Mouse (Mus musculus) A20 (cell line): Measurements from ENCODE around the gene Rnf224.
A peak's percentile ranks its signal among the peaks of the same experiment; 100 is the strongest.

Experiments
- DNase-seq: peaks from one replicate; pipeline ENCODE4 v3.0.0-alpha.2; 2011; ENCODE audit warnings: low read depth, low spot score

Rnf224 gene

DNA sequence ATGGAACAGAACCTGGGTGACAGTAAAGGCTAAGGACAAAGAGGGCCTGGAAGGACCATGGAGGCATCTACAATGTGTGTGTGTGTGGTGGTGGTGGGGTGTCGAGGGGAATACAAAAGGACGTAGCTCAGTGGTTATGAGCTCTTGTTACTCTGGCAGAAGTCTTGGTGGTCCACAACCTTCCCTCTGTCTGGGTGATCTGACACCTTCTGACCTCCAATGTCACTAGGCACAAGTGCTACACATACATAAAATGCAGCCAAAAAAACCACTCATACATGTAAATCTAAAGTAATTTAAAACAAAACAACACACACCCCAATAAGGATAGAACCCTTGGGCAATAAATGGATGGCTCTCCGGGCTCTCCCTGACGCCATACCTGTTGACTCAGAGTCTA lies 9.2 kb downstream of the Rnf224 start:
- DNase-seq: no peak

DNA sequence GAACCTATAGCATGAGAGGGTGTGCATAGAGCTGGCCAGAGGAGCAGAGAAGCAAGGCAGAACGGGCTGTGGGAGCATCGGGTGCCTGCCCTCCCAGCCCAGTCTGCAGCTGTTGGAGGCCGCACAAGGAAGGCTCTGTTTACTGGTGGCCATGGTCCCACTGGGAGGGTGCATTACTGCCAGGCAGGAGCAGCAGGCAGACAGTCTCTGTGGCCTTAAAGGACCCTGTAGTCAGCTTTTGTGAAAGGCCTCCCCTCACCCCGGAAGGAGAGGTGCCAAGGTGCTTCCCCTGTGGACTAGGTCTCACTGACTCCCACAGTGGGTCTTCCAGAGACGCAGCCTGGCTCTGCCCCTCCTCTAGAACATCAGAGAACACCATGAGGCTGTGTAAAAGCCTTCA lies 9.7 kb downstream of the Rnf224 start:
- no peak for DNase-seq

DNA sequence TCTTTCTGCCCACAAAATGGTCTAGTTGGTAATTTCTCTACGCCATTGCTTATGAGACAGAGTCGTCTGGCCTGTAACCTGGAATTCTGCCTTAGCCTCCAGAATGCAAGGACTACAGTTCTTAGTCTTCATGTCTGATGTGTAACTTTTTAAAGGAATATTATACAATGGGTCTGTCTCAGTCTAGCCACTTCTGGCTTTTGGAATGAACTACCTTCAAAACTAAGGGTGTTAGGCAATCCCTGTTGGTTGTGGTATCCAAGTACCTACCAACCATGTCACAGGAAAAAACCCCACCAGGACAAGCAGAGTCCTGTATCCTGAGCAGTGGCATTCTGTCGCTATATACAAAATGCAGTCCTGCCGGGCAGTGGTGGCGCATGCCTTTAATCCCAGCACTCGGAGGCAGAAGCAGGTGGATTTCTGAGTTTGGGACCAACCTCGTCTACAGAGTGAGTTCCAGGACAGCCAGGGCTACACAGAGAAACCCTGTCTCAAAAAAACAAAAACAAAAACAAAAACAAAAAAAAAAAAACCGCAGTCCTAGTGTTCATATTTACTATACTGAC lies 10.7 kb downstream of the Rnf224 start:
- DNase-seq: no peak

DNA sequence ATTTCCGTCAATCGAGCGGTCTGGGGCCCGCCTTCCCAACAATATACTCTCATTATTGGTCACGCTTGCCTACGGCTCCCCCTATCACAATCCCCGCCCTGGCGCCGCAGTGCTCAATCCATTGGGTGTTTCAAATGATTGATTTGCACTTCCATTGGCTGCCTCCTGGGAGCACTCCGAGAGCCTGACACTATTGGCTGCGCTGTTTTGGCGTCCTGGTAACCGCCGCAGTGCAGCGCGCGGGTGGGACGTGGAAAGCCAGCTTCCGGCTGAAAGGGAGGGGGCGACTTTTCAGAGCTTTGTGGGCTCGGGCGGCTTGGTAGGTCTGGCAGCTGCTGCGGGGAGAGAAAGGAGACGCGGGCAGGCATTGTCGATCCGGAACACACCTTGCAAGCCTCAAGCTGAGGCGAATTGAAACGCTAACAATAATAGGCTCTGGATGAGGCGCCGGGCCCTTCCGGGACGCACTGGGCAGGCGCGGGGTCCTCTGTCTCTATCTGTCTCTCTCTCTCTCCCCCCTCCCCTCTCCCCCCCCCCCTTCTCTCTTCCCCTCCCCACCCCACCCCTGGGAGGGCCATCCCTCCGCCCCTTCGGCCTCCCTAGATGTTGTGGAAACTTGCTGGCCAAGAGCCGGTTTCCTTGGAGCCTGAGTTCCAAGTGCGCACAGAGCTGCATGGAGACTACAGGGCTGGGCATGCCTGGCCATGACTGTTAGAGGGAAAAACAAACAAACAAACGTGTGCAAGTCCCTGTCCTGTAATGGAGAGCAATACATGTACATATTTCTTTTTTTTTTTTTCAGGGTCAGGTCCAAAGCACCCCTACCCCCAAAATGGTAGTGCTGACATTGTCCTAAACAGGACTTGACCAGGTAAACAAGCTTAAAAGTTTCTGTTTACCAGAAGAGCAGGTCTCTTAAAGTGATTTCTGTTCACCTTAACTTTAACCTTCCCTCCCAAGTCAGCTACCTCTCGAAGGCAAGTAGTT lies 11.5 kb downstream of the Rnf224 start:
- DNase-seq: peak; percentile 99

DNA sequence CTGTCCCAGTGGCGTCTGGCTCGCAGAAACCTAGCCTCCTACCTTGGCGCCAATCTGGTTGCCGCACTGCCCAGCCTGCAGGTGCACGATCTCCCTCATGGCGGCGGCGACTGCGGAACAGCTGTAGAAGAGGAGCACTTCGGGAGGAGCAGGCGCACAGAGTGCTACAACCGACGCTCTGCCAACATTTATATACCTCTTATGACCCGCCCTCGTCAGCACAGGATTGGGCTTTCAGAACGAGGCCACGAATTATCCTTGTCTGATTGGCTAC lies 12.2 kb downstream of the Rnf224 start, which contains the start of gene Tubb4b:
Gene Tubb4b (minus strand): TSS at position 211 of the 274 bp plus-strand sequence.
- DNase-seq: no peak

- DNase-seq: no peak
Observed at GRCm38 (mm10) chr2:25223681-25224491, 12.7 kb downstream of the Rnf224 start.

- peak; percentile 32 for DNase-seq
Observed at GRCm38 (mm10) chr2:25221331-25221772, 15.2 kb downstream of the Rnf224 start.

GRCm38 (mm10) chr2:25218445-25218844 lies 18.1 kb downstream of the Rnf224 start, which contains the start of gene Fam166a:
Fam166a (plus strand) TSS chr2:25218745.
- DNase-seq: no peak

DNA sequence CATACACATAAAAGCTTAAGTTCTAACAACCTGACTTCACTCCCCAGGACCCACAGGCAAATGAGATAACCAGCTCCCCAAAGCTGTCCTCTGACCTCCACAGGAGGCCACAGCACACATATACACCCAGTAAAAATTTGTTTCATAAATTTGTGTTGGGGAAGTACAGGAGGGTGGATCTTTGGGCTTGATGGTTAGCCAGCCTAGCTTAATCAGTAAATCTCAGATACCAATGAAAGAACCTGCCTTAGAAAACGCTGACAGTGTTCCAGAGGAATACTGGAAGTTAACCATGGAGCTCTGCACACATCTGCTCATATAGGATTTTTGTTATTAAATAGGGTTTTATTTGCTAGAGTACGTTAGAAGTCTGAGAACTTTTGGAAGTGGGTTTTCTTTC lies 18.9 kb downstream of the Rnf224 start:
- no peak for DNase-seq

DNA sequence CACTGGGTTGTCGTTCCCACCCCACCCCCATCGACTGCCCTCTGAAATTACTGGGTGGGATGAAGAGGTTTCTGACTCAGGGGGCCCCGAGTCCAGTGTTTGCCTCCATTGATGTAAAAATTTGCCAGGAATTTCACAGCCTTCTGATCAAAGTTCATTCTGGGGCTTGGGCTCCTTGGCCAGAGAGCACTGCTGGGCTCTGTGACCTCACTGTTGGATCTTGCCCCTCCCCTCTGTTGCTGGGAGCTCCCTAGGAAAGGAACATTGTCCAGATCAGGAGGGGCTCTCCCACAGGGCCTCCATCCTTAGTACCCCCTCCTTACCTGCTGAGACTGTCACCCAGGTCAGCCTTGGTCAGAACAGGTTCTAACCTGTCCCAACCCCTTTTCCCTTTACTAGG lies 22.1 kb downstream of the Rnf224 start, which contains the start of gene Stpg3:
Gene Stpg3 (minus strand): TSS at position 194 of the 400 bp plus-strand sequence.
- no peak for DNase-seq

DNA sequence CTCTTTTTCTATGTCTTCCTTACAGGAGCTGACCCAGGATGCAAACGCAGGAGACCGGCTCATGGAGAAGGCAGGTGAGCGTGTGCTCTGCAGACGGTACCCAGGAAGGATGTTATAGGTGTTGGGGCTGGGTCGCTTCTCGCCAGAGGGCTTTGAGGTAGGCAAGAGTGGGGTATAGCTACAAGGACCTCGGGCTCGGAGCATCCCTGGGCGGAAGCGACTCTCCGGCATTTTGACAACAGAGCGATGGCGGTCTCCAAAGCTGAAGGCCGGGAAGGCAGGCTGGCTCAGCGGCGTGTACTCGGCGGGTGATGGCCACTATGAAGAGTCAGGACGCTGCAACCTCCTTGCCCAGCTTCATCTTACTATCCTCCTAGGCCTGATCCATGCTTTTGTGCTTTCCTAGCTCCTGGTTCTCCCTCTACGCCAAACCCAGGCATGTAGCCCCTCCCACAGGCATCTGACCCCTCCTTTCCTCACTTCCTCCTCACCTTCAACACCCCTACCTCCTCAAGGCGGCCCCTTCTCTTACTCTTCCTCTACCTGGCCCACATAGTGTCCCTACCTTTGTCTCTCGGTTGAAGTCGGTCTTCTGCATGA lies 23.2 kb downstream of the Rnf224 start:
- peak; percentile 81 for DNase-seq

GRCm38 (mm10) chr2:25211121-25211670 lies 25.4 kb downstream of the Rnf224 start, which contains the start of gene Nelfb:
Nelfb (minus strand) TSS chr2:25211489.
- DNase-seq: peak; percentile 98

GRCm38 (mm10) chr2:25210686-25211085 lies 25.9 kb downstream of the Rnf224 start:
- no peak for DNase-seq

GRCm38 (mm10) chr2:25207593-25207992 lies 29.0 kb downstream of the Rnf224 start:
- DNase-seq: no peak

- DNase-seq: no peak
Observed at GRCm38 (mm10) chr2:25203631-25204214, 32.9 kb downstream of the Rnf224 start.

- DNase-seq: no peak
Observed at GRCm38 (mm10) chr2:25200631-25201030, 36.0 kb downstream of the Rnf224 start.

GRCm38 (mm10) chr2:25197946-25198345 lies 38.6 kb downstream of the Rnf224 start:
- no peak for DNase-seq

- no peak for DNase-seq
Observed at GRCm38 (mm10) chr2:25197191-25197590, 39.4 kb downstream of the Rnf224 start.

DNA sequence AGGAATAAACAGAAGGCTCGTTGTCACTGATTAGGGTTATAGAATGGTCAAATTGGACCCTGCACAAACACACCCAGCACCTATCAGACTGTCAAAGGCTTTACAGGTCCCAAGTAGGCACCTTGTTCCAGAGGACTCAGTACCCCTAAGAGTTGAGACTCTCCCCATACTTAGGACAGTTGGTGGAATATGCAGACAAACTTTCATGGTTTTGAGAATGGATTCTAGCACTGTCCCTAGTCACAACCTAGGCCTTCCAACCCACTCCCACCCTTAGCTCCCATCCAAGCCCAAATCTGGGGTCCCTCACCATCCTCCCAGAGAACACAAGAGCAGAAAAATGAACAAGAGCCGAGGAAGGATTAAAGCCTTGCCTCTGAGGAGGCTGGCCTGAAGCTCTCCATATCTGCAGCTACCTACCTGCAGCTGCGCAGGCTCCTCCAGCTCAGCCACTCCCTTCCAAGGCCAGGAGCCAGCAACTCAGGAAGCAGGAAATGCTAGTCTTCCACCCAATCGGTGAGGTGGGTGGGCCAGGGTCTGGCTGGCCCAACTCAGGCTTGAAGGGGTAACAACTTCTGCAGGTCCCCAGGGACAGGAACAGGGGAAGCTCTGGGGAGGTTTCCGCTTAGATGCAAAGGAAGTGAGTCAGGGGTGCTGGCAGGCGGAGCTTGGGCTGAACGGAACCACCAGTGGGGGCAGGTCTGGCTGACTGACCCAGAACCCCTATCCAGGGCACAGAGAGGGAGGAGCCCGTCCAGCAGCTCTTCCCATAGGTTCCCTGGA lies 40.2 kb downstream of the Rnf224 start, which contains the start of gene Tor4a:
Gene Tor4a (minus strand): TSS at position 715 of the 783 bp plus-strand sequence.
- DNase-seq: peak; percentile 96
